Comparison of ENCODE assay signal across 10 mouse cellular contexts in genomic region chr2:166175145-166175544, GRCm38 (mm10). TPM values are rescaled to one million over a fixed set of nuclear protein-coding genes. Genes with fewer than 3 reads are reported as not detected.
A peak's percentile ranks its signal among the peaks of the same experiment; 100 is the strongest.
DNase-seq lines count a peak whose midpoint lies in the region; ATAC-seq lines count a peak whose summit lies in the region.
"Had no signal": no experiment of that assay in that cellular context is flagged by ENCODE, and none has a peak within 500 bp of the region (broad histone marks: within the 10 kb centered on the region; RNA-seq: fewer than 3 reads in every experiment).

No protein-coding gene starts in this region.

- ATAC-seq in kidney, embryonic 14.5 days (ENCODE audit: low FRiP score, low TSS enrichment) = 0 out of 2 replicates have a peak, but pooled peaks have one; percentile 36
- ATAC-seq in forebrain, embryonic 16.5 days = peak; percentile 76
- no peak for ATAC-seq in limb, embryonic 15.5 days (ENCODE audit: insufficient number of reproducible peaks, low FRiP score, low TSS enrichment, low read depth)

- intact Hi-C loops in gastrocnemius, postnatal 36 days (cut with DNase I) = no loop called here

- H3K4me1 ChIP-seq in kidney, embryonic 14.5 days (ENCODE audit: control insufficient read depth, insufficient read depth, low read length) = peaks cover 25% of the 10 kb centered on the region
- H3K4me1 ChIP-seq in forebrain, embryonic 16.5 days (replicated peaks; ENCODE audit: control insufficient read depth, insufficient read depth, low read length) = peaks cover 5% of the 10 kb centered on the region
- H3K4me1 ChIP-seq in limb, embryonic 15.5 days = peaks cover 62% of the 10 kb centered on the region

- DNase-seq in kidney, postnatal 25 days = no peak
- DNase-seq in Muller cell, postnatal 12 days (ENCODE audit: inconsistent ontology term) = peak; percentile 22
- DNase-seq in gastrocnemius, postnatal 36 days = no peak
- DNase-seq in cerebellum, adult 11-12 months = no peak
- no peak for DNase-seq in thymus, adult 18-20 months
- DNase-seq: heart, postnatal 10 days had no signal

- H3K4me2 ChIP-seq in kidney, embryonic 14.5 days (replicated peaks; ENCODE audit: low read depth, low read length) = no peak overlapping the region
- H3K4me2 ChIP-seq in forebrain, embryonic 16.5 days (ENCODE audit: low read length) = no peak overlapping the region
- no peak overlapping the region for H3K4me2 ChIP-seq in limb, embryonic 15.5 days

- no peaks in the 10 kb centered on the region; the same call in 1 of the 2 replicates for H3K27me3 ChIP-seq in kidney, embryonic 14.5 days (ENCODE audit: control insufficient read depth, insufficient read depth, low read length)
- H3K27me3 ChIP-seq in forebrain, embryonic 16.5 days (replicated peaks; ENCODE audit: control insufficient read depth, insufficient read depth, low read length) = 0 out of 2 replicates have a peak, but pooled peaks cover 2% of the 10 kb centered on the region
- no peaks in the 10 kb centered on the region for H3K27me3 ChIP-seq in limb, embryonic 15.5 days

- peak overlapping the region; percentile 25; the same call in 1 of the 2 replicates for H3K27ac ChIP-seq in kidney, embryonic 14.5 days (ENCODE audit: low read depth, low read length)
- no peak overlapping the region for H3K27ac ChIP-seq in forebrain, embryonic 16.5 days (ENCODE audit: low read length)
- peak overlapping the region; percentile 74 for H3K27ac ChIP-seq in limb, embryonic 15.5 days

- H3K9me3 ChIP-seq in kidney, embryonic 14.5 days (ENCODE audit: control insufficient read depth, low read length) = no peaks in the 10 kb centered on the region
- H3K9me3 ChIP-seq in forebrain, embryonic 16.5 days (ENCODE audit: control insufficient read depth, low read length) = no peaks in the 10 kb centered on the region
- no peaks in the 10 kb centered on the region for H3K9me3 ChIP-seq in limb, embryonic 15.5 days

- H3K36me3 ChIP-seq in kidney, embryonic 14.5 days (ENCODE audit: control insufficient read depth, insufficient read depth, low read length) = no peaks in the 10 kb centered on the region
- no peaks in the 10 kb centered on the region for H3K36me3 ChIP-seq in forebrain, embryonic 16.5 days (ENCODE audit: control insufficient read depth, insufficient read depth)
- H3K36me3 ChIP-seq in limb, embryonic 15.5 days = no peaks in the 10 kb centered on the region
- H3K36me3 ChIP-seq: G1E had no signal

- 9% methylated on average over 3 of the region's 3 CpGs for WGBS in kidney, embryonic 14.5 days
- WGBS in forebrain, embryonic 16.5 days = 13% methylated on average over 3 of the region's 3 CpGs
- 9% methylated on average over 3 of the region's 3 CpGs for WGBS in limb, embryonic 15.5 days

- H3K9ac ChIP-seq in kidney, embryonic 14.5 days (ENCODE audit: low read depth, low read length) = no peak overlapping the region
- H3K9ac ChIP-seq in forebrain, embryonic 16.5 days (replicated peaks; ENCODE audit: low read depth, low read length) = no peak overlapping the region
- no peak overlapping the region for H3K9ac ChIP-seq in limb, embryonic 15.5 days

- H3K4me3 ChIP-seq in kidney, embryonic 14.5 days (ENCODE audit: low read length) = no peak overlapping the region
- no peak overlapping the region for H3K4me3 ChIP-seq in forebrain, embryonic 16.5 days (replicated peaks; ENCODE audit: low read length)
- H3K4me3 ChIP-seq in limb, embryonic 15.5 days = no peak overlapping the region

RNA-seq across cellular contexts. Expression of gene Sulf2, which starts 19.7 kb away (rescaled TPM):
- 69.3 and 80.4 TPM in 2 replicates for polyA plus RNA-seq in kidney, embryonic 14.5 days (2014; fragmentation: Nextera tagmentation; extraction: Ambion mirVana)
- 28.7 and 37.6 TPM in 2 replicates for polyA plus RNA-seq in forebrain, embryonic 16.5 days (2015; fragmentation: Nextera tagmentation; extraction: Ambion mirVana)
- polyA plus RNA-seq in limb, embryonic 15.5 days (2015; fragmentation: Nextera tagmentation; extraction: Ambion mirVana) = 149 and 184 TPM in 2 replicates
- 10 to 100 TPM in 1 of 2 experiments, 1 to 10 TPM in 1; 7.9 to 10.5 TPM for total RNA-seq in gastrocnemius, postnatal 36 days (2021)
- polyA plus RNA-seq: G1E had no signal
